Mouse (Mus musculus) hindbrain, embryonic 16.5 days (tissue): Measurements from ENCODE around the gene Clmp. TPM values are rescaled to one million over a fixed set of nuclear protein-coding genes. Genes with fewer than 3 reads are reported as not detected.
"Not testable (repeated sequence)": the region's sequence is repeated elsewhere in the genome, so short reads cannot be mapped to it uniquely, and the experiment has no call there.

Source experiments
- ATAC-seq: fragments of 200-750 bp; cut with Nextera tagmentation; 2 replicates; pipeline ENCODE4 v1.8.0; 2017; ENCODE audit warnings: moderate TSS enrichment, moderate library complexity
- H3K27ac ChIP-seq: fragments of 300-500 bp; sonication (generic); 2 replicates; pipeline ENCODE4 v1.5.1; 2014; ENCODE audit warnings: low read depth, mild to moderate bottlenecking, control low read depth, low read length, moderate library complexity
- H3K27me3 ChIP-seq: fragments of 300-500 bp; sonication (generic); replicated peaks from 2 replicates; pipeline ENCODE4 v1.6.1; 2014; ENCODE audit warnings: low read length; ENCODE audit not compliant: control insufficient read depth, insufficient read depth
- H3K36me3 ChIP-seq: fragments of 300-500 bp; sonication (generic); 2 replicates; pipeline ENCODE4 v1.6.1; 2014; ENCODE audit warnings: mild to moderate bottlenecking, low read length, moderate library complexity, mixed read lengths; ENCODE audit not compliant: control insufficient read depth, insufficient read depth
- H3K4me1 ChIP-seq: fragments of 300-500 bp; sonication (generic); 2 replicates; pipeline ENCODE4 v1.6.1; 2014; ENCODE audit warnings: low read depth, low read length; ENCODE audit not compliant: control insufficient read depth, insufficient read depth
- H3K4me2 ChIP-seq: fragments of 300-500 bp; sonication (generic); 2 replicates; pipeline ENCODE4 v1.6.1; 2014; ENCODE audit warnings: mild to moderate bottlenecking, low read length, control low read depth, moderate library complexity
- H3K4me3 ChIP-seq: fragments of 300-500 bp; sonication (generic); 2 replicates; pipeline ENCODE4 v1.5.1; 2014; ENCODE audit warnings: mild to moderate bottlenecking, low read length, control low read depth, moderate library complexity
- H3K9ac ChIP-seq: fragments of 300-500 bp; sonication (generic); 2 replicates; pipeline ENCODE4 v1.6.1; 2014; ENCODE audit warnings: low read depth, mild to moderate bottlenecking, control low read depth, low read length, moderate library complexity
- H3K9me3 ChIP-seq: fragments of 300-500 bp; sonication (generic); 2 replicates; pipeline ENCODE4 v1.6.1; 2014; ENCODE audit warnings: mild to moderate bottlenecking, low read length, moderate library complexity; ENCODE audit not compliant: control insufficient read depth
- WGBS: fragments of 180-500 bp; shearing (Covaris S2); extraction: QIAGEN DNeasy Blood & Tissue Kit; methylation state at CpG from one replicate; pipeline ENCODE4 v1.1.7; 2014; 5-methylcytosine and 5-hydroxymethylcytosine counted together
- polyA plus RNA-seq: library from polyadenylated mRNA; unstranded; fragments of >200 nt; fragmentation: Nextera tagmentation; extraction: Ambion mirVana; gene quantifications from 2 replicates; pipeline ENCODE4 v1.2.1, GENCODE M21; 2015

Clmp gene
- polyA plus RNA-seq, 1 experiment from 2014 or later, result 49.1 TPM

GRCm38 (mm10) chr9:40799837-40800501, 114.2 kb downstream of the Clmp start:
- H3K4me3 ChIP-seq, result peak overlapping the region; percentile 51
- no peaks in the 10 kb centered on the region for H3K9me3 ChIP-seq
- peak overlapping the region; percentile 76 for H3K4me2 ChIP-seq
- H3K27me3 ChIP-seq, result no peaks in the 10 kb centered on the region
- no peaks in the 10 kb centered on the region for H3K36me3 ChIP-seq
- ATAC-seq, result peak; percentile 46; the same call in 1 of the 2 replicates
- peaks cover 17% of the 10 kb centered on the region for H3K4me1 ChIP-seq
- peak overlapping the region; percentile 99 for H3K27ac ChIP-seq
- 0% methylated on average over 30 of the region's 30 CpGs for WGBS
- peak overlapping the region; percentile 79 for H3K9ac ChIP-seq

- H3K9me3 ChIP-seq, result no peaks in the 10 kb centered on the region
- peak within 1 kb of the TSS; percentile 79 for H3K4me2 ChIP-seq
- no peaks in the 10 kb centered on the region for H3K27me3 ChIP-seq
- peak within 1 kb of the TSS; percentile 99 for H3K27ac ChIP-seq
- H3K4me3 ChIP-seq, result peak within 1 kb of the TSS; percentile 80
- H3K9ac ChIP-seq, result peak within 1 kb of the TSS; percentile 98
- WGBS, result under 1% methylated on average over 79 of the region's 83 CpGs
- ATAC-seq, result peak; percentile 97
- H3K4me1 ChIP-seq, result peaks cover 25% of the 10 kb centered on the region
- H3K36me3 ChIP-seq, result peaks cover 7% of the 10 kb centered on the region; the same call in 1 of the 2 replicates
Measured at GRCm38 (mm10) chr9:40800675-40801612, 115.2 kb downstream of the Clmp start, which contains the start of gene Hspa8. Gene Hspa8 (plus strand): TSS chr9:40800984.

- H3K9me3 ChIP-seq, H3K27me3 ChIP-seq, H3K36me3 ChIP-seq: not testable (repeated sequence)
- under 1% methylated on average over 27 of the region's 28 CpGs for WGBS
- Histone ChIP-seq H3K27ac (peak overlapping the region; percentile 95), H3K4me3 (peak overlapping the region; percentile 80), H3K9ac (peak overlapping the region; percentile 98), H3K4me2 (peak overlapping the region; percentile 79), H3K4me1 (peaks cover 35% of the 10 kb centered on the region)
- peak; percentile 7 for ATAC-seq
Measured at GRCm38 (mm10) chr9:40801614-40802532, 116.1 kb downstream of the Clmp start.

GRCm38 (mm10) chr9:40802533-40802875, 116.7 kb downstream of the Clmp start:
- peak overlapping the region; percentile 80 for H3K4me3 ChIP-seq
- not testable (repeated sequence) for H3K27me3 ChIP-seq, H3K9me3 ChIP-seq, H3K36me3 ChIP-seq, ATAC-seq, H3K27ac ChIP-seq
- H3K4me2 ChIP-seq, result peak overlapping the region; percentile 79
- H3K9ac ChIP-seq, result peak overlapping the region; percentile 98
- 1% methylated on average over 8 of the region's 8 CpGs for WGBS
- H3K4me1 ChIP-seq, result peaks cover 40% of the 10 kb centered on the region

- H3K4me3 ChIP-seq, H3K9ac ChIP-seq, H3K27ac ChIP-seq, H3K36me3 ChIP-seq, ATAC-seq, H3K27me3 ChIP-seq, H3K9me3 ChIP-seq: not testable (repeated sequence)
- peaks cover 51% of the 10 kb centered on the region for H3K4me1 ChIP-seq
- H3K4me2 ChIP-seq, result peak overlapping the region; percentile 16; the same call in 1 of the 2 replicates
- WGBS, result 57% methylated on average over 3 of the region's 3 CpGs
Measured at GRCm38 (mm10) chr9:40804576-40804975, 118.8 kb downstream of the Clmp start.

GRCm38 (mm10) chr9:40805263-40805662, 119.5 kb downstream of the Clmp start:
- H3K9ac ChIP-seq, result no peak overlapping the region
- ATAC-seq, result no peak
- no peaks in the 10 kb centered on the region for H3K9me3 ChIP-seq
- WGBS, result 29% methylated on average over 2 of the region's 2 CpGs
- no peak overlapping the region for H3K4me3 ChIP-seq
- peak overlapping the region; percentile 39 for H3K4me2 ChIP-seq
- no peaks in the 10 kb centered on the region for H3K27me3 ChIP-seq
- H3K27ac ChIP-seq, result no peak overlapping the region
- peaks cover 51% of the 10 kb centered on the region for H3K4me1 ChIP-seq
- H3K36me3 ChIP-seq, result peaks cover 7% of the 10 kb centered on the region; the same call in 1 of the 2 replicates

- H3K27me3 ChIP-seq, result no peaks in the 10 kb centered on the region
- WGBS, result 23% methylated on average over 5 of the region's 5 CpGs
- no peak overlapping the region for H3K9ac ChIP-seq
- no peak overlapping the region for H3K4me2 ChIP-seq
- no peaks in the 10 kb centered on the region for H3K9me3 ChIP-seq
- H3K4me3 ChIP-seq, result no peak overlapping the region
- H3K4me1 ChIP-seq, result peaks cover 51% of the 10 kb centered on the region
- peaks cover 7% of the 10 kb centered on the region; the same call in 1 of the 2 replicates for H3K36me3 ChIP-seq
- peak overlapping the region; percentile 67; the same call in 1 of the 2 replicates for H3K27ac ChIP-seq
- ATAC-seq, result peak; percentile 55
Measured at GRCm38 (mm10) chr9:40806440-40807288, 120.9 kb downstream of the Clmp start.
